Mouse (Mus musculus) frontal cortex, postnatal 14 days (tissue): ENCODE measurements around the gene Gm45062.
"Not testable (repeated sequence)": the region's sequence is repeated elsewhere in the genome, so short reads cannot be mapped to it uniquely, and the experiment has no call there.

Experiments
- DNase-seq, 2 experiments: peaks; one replicate each; pipeline ENCODE4 v3.0.0; 2022; ENCODE audit warnings: low spot score in 2 of 2

The Gm45062 gene

DNA sequence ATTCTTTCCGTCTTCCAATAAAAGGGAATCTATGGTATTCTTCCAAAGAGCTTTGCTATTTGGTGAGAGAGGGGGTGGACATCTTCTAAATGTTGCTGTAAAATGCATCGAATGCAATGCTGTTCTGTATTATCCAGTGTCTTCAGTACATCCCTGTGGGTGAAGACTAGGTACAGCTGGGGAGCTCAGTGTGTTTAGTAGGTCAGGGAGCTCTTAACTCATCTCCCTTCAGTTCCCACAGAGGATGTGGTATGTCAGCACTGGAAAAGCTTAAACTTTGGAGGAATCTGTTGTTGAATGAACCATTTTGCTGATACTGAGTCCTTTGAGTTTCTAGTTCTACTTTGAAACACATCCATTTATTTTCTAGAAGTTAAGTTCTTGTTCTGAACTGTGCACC is 53.3 kb downstream of the Gm45062 start:
- DNase-seq = no peak

DNA sequence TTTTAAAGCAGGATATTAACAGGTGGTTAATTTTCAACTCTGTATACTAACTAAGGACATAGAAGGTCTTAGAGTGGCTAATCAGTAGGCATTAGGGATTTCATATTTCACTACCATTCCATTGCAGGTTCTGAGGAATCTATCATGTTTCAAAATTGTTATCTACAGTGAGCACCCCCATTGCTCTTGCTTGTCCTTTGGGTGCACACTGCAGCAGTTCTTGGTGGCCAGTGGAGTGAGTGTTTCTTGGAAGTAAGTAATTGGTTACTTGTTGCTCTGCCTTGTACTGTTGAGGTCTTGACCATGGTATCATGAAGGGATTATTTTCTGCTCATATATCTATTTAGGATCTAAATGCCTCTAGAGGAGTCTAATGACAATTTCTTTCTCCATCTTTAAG is 57.0 kb downstream of the Gm45062 start:
- no peak for DNase-seq

DNA sequence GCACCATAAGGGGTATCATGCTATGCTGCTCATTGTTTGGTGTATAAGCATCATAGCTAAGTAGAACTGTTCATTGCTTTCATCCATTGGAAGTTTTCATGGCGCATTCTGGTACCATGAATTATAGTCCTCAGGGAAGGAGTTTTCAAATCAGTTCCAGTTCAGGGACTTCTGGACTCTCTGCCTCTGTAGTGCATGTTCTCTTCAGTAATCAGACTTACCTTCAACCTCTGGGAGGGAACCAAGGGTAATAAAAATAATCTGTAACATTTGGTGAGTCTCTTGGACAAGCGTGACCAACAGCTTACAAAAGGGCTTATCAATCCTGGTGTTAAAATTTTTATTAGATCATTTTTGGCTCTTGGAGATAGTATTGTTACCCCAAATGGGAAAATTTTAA is 60.3 kb downstream of the Gm45062 start:
- no peak for DNase-seq

DNA sequence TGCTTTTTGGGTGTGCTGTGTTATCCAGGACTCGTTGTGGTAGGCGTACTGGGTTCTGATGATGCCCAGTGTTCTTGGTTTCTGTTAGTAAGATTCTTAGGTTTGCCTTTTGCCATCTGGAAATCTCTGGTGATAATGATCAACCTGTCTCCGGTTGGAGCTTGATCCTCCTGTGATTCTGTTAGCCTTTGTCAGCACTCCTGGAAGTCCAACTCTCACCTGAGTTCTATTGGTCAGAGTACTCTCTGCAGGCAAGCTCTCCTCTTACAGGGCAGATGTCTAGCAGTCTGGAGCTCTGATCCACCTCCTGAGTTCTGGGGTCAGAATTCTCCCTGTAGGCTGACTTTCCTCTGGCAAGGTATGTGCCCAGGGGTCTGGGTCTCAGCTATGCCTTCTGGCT is 72.2 kb downstream of the Gm45062 start:
- DNase-seq = not testable (repeated sequence)

DNA sequence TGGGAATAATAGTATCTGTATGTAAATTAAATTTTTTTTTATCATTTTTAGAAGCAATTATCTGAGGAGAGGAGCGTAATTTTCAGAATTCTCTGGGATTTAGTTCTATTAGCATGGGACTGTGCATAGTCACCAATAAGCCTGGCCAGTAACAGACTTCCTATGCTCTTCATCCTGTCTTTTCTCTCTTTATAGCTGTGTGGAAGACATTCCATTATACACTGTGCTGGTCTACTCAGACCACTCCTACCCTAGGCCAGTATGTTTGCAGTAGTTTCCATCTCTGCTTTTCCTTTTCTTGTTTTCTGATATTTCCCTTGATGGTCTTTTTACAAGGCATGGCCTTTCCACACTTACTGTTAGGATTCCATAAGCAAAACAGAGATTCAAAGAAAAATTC is 74.1 kb downstream of the Gm45062 start:
- no peak for DNase-seq

DNA sequence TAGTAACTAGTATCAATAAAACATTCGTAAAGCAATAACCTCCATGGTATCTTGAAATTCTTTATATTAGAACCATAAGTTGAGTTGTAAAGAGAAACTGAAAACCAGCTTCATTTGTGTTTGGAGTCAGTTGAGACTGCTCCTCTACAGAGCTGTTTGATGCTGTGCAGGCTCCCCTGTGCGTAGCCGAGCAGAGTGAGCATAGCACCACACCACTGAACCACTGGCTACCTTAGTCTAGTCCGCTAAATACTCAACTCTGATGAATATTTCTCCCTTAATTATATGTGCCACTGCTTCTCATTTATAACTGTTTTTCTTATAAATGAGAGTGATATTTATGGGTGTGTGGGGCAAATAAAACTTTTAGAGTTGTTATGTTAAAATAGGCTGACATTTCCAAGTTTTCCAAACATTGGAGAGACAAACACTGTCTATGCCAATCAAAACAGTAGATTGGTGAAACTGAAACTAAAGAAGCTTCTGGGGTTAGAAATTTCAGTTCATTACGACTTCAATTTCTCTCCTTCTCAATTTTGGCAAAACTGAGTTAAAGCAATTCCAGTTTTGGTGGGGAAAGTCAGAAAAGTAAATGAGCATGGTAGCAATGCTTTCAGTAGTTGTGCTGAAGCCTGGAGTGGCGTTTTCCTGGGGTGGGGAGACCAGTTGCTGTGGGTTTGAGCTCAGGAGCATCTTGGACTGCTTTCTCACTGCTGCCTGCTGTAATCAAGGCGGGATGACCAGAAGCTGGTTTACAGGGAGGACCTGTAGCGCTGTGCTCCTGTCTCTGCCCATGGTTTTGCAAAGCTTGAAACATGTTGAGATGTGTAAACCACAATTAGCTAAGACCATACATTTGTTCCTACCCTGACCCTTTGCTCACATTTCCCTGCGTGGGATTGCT is 77.5 kb downstream of the Gm45062 start:
- no peak for DNase-seq

DNA sequence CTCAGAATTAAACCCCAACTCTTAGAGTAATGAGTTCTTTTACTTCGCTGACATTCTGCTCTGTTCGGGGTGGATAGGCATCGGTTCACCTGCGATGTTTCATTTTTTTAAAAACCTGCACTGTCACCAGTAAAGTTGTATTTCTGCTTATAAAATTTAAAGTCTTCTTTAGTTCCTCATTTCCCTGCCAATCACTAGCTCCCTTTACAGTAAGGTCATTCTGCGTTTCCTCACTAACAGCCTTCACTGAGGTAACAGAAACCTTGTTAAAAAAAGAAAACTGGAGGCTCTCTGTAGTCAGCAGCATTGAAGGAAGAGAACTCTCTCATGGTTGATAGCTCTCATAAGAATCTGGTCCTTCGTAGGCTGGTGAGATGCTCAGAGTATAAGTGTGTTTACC is 80.2 kb downstream of the Gm45062 start:
- no peak for DNase-seq

DNA sequence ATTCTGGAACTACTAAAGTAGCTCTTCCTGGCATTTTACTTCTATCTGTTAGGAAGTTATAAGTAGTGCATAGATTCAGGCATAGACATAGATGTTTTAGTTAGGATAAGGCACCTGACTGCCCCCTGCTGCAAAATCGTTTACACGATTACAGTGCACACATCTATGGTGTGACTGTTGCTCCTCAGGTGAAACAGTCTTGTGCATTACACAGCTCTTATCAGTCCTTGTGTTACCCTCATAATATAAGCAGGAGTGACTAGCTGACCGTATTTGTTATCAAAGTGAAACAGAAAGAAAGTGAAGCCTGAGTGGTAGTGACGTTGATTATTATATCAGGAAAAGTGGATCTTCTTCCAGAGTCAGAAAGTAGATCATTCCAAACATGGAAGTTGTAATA is 84.0 kb downstream of the Gm45062 start:
- DNase-seq = no peak

DNA sequence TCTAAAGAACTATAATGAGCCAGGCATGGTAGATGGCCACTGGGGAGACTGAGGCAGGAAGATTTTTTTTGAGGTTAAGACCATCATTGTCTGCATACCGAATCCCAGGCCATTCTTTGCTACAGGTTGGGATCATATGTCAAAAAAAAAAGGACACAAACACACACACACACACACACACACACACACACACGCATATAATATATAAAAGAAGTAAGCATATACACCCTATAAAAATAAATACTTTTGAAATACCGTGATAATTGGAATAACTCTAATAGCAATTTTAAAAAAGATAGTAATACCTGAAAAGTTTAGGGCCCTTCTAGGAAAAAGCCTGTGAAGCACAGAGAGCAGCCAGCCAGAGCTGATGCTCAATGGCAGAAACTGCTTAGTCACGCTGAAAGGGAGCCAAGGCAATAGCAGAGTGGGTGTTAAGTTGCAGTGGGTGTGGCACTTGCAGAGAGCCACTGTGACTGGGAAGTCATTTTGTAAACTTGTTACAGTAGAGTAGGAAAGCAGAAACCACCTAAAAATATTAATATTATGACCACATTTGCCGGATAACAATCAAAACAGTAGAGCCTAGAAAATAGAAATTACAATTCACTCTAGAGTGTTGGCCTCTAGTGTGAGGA is 86.1 kb downstream of the Gm45062 start:
- no peak for DNase-seq

DNA sequence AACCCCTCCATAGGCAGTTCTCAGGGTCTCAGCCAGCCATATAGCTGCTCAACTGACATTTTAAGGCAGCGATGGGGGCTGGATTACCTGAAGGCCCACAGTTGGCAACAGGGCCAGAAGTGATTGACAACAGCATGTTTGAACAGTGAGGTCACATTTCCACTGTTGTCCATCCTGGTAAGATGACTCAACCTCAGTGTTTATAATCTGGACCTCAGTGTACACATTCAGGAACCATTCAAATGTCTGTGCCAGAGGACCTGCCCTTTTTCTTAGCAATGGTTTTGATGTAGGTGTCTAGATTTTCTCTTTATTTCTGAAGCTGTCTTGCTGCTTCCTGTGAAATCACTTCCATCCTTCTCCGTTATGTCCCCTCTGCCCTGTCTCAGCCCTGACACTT is 87.9 kb downstream of the Gm45062 start:
- DNase-seq = no peak

DNA sequence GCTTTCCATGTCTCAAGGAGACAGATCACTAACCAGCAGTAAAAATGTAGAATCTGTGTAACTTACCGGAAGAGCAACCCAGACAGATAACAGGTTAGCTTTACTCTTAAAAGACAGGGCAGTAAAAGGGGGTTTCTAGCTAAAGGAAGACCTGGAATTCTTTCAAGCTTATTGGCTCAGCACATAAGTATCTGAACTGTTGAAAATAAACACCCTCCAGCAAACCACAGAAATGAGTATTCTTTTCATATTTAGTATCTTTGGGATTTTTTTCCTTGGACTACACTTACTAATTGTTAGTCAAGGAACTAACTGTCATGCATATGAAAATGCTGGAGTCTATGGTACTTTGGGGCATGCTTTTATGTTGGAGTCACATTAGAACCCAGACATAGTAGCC is 89.1 kb downstream of the Gm45062 start:
- no peak for DNase-seq

DNA sequence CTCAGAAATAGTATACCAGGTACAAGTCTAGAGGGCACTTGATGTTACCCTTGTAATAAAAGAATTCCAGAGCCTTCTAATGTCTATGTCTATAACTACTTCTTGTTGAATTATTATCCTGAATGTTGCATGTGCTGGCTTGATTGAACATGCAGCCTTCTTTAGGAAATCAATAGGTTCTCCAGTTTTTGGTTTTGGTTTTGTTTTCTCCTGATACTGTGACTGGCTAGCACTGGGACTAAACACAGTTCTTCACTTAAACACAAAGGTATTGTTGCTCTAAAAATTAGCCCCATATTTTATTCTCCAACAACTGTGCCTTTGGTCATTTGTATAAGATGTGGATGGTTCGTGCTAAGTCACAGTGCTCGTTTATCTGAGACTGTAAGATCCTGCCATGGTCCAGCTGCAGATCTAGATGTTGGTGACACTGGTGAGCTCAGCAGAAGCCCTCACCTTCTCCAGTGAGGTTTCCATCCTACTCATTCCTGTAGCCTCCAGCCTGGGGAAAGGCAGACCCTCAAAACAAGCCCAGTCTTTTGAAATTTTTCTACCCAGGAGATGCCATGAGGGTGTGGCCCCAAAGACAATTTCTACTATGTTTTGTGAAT is 89.9 kb downstream of the Gm45062 start:
- DNase-seq = no peak

DNA sequence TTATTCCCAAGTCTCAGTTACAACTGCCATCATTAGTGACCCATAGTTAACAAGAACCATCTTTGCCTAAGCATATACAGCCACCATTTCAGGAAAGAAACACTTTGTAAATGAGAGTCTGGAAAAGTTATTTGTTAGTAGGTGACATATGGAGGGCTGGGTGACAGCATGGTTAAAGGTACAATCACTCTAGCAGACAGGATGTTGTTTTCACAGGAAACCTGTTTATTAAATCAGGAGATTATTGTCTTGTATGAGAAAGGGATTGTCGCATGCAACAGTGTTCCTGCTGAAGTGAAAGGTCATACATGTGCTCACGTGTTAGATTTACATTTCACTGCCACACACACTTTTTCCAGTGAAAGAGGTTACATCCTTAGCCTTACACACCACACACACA is 92.3 kb downstream of the Gm45062 start:
- DNase-seq = no peak

DNA sequence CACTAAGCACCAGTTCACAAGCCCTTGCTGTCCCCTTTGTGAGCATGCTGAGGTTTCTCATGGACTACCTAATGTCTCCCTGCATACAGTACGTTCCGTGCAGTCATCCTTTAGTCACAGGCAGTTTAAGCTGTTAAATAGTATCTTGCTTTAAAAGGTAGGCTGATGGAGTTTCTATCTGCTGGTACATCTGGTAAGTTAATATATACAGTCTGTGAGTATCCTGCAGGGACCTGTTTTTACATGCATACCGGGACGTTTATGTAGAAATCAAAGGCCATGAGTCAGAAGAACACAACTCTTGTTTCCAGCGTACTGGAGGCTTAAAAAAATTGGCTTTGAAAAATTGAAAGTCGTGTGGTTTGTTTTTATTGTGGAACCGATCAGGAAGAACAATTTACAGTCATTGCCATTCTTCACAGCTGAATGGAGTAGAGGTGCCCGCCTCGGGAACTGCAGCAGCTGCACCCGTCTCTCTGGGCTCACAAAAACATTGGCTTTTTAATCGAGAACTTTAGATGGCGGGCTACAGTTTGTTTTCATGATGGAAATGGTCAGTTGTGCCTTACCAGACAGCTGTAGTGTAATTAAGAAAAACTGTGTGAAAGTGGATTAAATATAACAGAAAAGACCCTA is 93.4 kb downstream of the Gm45062 start:
- no peak for DNase-seq

DNA sequence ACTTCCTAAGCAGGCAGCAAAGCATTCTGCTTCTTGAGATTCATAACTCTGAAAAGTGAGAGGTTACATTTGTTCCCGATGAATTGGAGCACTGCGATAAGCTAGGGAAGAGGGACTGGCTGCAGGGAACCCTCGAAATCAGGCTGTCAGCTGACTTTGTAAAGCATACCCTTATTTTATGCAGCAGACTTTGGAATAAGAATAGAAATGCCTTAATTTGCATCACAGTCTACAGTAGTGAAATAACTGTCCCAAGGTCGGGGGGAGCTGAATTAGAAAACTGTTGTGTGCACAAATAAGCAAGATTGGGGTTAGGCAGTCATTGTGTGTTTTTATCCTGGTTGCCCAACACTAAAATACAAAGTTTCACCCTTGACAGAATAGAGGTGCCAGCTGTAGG is 94.2 kb downstream of the Gm45062 start:
- no peak for DNase-seq

DNA sequence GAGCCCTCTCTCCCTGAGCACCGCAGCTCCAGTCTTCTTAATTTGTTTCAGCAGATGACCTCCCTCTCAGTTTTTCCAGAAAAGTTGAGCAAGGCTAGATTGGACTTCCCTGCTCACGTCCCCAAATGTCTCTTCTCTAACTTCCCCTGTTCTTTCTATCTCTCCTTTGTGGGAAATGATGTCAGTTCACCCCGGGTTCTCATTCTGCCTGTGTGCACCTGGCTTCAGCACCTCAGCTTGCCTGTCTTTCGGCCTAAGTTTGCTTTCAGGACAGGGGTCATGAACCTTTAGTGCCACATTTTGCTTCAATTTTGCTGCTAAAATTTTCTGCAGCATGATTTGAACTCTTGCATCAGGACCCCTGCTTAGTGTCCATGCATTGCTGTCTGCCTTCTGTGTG is 95.6 kb downstream of the Gm45062 start:
- DNase-seq = no peak

DNA sequence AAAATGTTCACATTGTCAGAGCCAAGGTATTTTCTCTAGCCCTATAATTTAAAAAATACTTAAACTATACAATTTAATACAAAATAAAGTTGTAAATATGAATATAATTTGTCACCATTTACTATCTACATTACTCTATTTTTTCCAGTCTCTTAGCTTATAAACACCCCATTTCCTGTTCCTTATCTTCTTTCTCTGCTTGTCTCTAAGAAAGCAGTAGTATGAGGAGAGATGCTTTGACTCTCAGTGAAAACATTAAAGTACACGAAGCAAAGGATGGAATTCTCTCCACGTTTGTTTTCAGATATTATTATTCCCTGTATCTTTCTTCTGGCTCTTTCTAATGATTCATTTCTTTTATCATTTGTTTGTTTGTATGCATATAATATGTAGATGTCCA is 99.0 kb downstream of the Gm45062 start:
- no peak for DNase-seq

DNA sequence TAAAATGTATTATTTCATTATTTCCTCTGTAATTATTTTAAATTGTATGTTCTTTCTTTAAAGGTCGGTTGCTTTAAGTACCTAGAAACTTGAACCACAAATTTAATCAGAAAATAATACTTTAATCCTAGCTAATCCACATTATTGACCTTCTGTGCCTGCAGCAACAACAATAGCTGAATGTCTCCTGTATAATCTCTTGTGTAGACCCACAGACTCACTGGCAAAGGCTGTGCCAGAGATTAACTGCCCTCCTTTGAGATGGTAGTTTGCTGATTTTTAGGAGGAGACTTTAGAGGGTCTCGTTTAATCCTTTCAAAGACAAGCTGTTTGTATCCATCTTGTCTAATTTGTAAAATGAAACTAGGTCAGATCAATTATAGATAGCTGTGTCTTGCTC is 99.5 kb downstream of the Gm45062 start:
- DNase-seq = no peak

DNA sequence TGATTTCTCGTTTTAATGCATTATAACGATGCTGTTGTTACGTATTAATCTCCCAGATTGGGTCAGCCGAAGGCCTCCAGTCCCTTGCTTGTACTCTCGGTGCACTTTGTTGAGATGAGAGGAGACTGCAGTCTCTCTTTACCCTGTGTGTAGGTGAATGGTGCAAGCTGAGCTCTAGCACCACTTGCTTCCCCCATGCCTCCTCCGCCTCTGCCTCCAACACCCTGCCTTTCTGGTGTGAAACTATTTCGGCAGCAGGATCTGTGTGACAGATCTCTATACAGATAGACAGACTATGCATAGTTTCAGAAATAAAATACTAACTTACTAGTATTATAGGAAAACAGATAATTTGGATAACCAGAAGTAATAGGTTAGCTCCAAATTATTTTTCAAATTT is 101.6 kb downstream of the Gm45062 start:
- no peak for DNase-seq

DNA sequence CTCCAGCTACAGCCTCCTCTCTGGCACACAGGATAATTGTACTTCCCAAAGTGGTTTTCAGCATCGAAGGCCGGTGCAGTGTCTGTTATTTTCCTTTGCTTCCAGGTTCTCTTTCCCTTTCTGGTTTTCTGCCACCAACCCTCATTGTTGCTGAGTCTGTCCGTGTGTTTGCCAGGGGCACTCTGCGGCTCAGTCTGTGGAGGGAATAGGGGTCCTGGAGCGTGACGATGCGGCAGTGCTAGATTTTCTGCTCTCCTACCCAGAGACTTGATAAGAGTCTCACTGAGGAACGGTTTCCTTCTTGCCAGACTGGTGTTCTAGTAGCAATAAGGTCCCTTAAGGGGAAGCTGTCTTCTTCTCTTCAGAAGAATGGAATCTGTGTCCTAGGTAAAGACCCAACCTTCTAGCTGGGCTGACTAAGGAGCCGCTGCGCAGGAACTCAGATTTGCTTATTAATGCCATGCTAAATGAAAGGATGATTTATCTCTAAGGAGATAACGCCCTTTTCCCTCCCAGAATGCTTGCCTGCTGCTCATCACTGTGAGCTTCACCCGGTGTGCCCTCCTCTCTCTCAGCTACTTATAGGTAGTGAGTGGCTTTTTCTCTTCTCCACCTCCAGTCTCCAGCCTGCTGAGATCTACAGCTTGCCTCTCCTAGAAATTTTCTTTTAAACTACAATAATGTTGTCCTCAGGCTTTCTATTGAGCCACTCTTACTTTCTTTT is 104.9 kb downstream of the Gm45062 start:
- DNase-seq = no peak

DNA sequence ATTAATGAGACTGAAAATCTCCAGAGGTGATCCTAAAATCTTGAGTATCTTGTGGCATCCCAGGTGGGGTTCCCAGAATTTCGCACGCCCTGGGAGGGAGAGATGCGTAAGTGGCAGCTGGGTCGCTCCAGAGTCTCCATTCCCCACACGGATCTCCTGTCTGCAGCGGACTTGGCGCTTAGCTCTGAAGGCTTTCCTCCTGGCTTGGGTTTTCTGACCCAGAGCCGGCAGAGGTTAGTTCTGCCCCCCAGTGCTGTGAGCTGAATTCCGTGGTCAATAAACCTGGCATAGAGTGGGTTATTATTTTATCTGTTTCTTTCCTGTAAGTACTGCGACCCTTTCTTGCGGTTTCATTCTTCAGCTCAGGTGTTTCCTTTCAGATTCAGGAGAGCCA is 105.5 kb downstream of the Gm45062 start:
- DNase-seq = no peak

DNA sequence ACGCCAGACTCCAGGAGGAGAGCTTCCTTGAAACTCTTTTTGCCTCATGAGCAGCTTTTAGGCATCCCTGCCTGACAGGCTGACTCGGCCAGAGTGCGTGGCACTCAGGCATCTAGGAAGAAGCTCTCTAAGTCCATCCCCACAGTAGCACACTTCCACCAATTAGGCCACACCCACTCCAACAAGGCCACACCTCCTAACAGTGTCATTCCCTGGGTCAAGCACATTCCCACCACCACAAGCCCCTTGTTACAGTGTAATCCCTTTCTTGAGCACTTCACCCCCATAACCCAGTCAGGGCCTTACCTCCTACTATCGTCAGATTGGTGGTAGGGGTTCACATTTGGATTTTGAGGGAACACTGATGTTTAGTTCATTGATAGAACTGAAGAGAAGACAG is 108.4 kb downstream of the Gm45062 start:
- DNase-seq = no peak
